Mouse (Mus musculus) embryo, embryonic 11.5 days (tissue): ENCODE measurements around the gene Lhx6.
"Not testable (repeated sequence)": the region's sequence is repeated elsewhere in the genome, so short reads cannot be mapped to it uniquely, and the experiment has no call there.

Source experiments
- DNase-seq: peaks from one replicate; pipeline ENCODE4 v3.0.0-alpha.2; 2012; ENCODE audit warnings: low read depth, low spot score

Gene Lhx6

DNA sequence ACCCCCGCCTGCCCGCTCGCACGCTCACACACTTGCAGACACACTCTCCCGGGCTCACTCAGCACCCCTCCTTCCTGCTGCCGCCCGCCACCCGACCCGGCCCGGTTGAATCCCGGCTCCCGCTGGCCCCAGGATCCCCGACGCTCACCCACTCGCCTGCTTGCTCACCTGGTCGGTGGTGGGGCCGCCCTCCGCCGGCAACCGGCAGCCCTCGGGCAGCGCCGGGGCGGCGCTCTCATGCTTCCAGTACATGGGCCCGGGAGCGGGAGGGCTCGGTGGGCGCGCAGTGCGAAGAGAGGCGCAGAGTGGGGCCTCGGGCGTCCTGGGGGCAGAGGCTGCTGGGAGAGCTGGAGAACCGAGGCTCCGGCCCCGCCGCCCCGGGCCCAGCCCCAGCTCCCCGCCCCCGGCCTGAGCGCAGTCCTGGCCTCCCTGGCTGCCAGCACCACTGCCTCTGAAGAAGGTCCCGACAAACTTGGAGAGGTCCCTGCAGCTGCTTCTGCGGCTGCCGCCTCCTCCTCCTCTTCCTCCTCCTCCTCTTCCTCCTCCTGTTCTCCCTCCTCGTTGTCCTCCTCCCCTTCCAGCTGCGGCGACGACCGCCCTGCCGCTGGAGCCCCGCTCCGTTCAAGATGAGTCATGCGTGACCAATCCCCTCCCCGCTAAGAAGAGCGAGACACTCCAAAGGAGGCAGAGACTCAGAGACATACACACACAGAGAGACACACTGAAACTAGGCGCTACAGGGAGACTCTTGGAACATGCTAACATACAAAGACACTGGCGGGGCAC is at the start of gene Lhx6:
Gene Lhx6, minus strand, starts transcription at position 453 of the 786 bp plus-strand sequence.
- no peak for DNase-seq

DNA sequence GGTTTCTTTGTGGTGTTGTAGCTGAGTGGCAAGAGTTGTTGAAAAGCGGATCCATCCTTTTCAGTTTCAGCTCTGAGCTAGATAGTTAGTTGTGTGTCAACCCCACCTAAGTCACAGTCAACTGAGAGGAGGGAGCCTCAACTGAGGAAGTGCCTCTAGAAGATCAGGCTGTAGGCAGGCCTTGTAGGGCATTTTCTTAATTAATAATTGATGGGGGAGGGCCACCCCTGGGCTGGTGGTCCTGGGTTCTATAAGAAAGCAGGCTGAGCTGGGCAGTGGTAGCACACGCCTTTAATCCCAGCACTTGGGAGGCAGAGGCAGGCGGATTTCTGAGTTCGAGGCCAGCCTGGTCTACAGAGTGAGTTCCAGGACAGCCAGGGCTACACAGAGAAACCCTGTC is 47.2 kb upstream of the Lhx6 start:
- not testable (repeated sequence) for DNase-seq

- no peak for DNase-seq
These were observed 43.7 kb upstream of the Lhx6 start for GRCm38 (mm10) chr2:36148876-36149365.

- no peak for DNase-seq
These were observed 33.9 kb upstream of the Lhx6 start for GRCm38 (mm10) chr2:36139096-36139495.

GRCm38 (mm10) chr2:36136300-36136941 is 31.2 kb upstream of the Lhx6 start, which contains the start of the genes Mrrf and Rbm18:
TSS of gene Mrrf (plus strand) at chr2:36136389.
TSS of gene Rbm18 (minus strand) at chr2:36136773.
- DNase-seq, result peak; percentile 85

GRCm38 (mm10) chr2:36135887-36136286 is 30.7 kb upstream of the Lhx6 start:
- DNase-seq, result no peak

DNA sequence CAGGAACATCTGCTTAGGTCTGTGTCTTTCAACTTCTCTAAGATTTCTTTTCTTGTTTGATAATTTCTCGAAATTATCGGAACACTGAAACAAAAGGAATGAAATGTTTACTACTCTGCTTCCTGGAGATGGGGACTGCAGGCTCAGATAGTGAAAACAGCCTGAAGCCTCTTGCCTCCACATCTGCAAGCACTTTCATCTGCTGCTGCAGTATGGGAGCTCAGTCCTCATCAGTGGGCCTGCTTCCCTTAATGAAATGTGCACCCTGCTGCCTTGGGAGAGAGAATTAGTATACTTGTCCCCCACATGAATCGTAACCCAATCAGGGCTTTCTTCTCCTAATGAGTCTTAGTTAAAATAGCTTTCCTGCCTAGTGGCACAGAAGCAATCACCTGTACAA is 23.8 kb upstream of the Lhx6 start:
- no peak for DNase-seq

GRCm38 (mm10) chr2:36127973-36128372 is 22.8 kb upstream of the Lhx6 start:
- DNase-seq, result no peak

GRCm38 (mm10) chr2:36126795-36127429 is 21.7 kb upstream of the Lhx6 start:
- DNase-seq, result no peak

DNA sequence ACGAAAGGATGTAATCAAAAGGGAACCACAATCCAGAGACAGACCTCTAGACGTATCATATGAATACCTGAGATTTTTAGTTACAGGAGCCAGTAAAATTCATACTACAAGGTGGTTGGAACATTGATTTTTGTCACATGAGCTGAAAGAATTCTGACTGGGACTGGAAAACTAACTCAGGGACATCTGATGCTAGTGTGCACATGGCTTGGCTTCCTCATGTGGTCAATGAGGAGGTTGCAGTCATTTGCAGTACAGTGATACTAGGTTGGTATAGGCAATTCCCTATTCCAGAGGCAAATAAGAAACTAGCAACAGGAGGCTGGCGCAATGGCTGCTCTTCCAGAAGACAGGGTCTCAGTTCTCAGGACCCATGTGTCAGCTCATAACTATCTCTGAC is 7.4 kb upstream of the Lhx6 start:
- no peak for DNase-seq

DNA sequence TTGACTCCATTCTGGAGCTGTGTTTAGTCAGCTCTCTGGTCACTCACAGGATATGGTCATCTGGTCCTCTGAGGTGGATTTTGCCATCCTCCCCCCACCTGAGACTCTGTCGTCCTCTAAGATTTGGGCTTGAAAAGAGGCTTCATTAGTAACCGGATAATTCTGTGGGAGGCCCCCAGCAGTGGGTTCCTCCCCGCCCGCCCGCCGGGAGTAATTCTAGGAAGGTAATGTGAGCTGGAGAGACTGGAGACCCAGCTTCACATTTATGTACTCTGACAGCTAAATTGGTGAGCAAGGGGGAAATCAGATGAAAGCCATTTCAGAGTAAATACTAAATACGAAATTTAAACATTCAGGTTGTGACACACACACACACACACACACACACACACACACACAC is 3.4 kb upstream of the Lhx6 start:
- DNase-seq, result no peak

DNA sequence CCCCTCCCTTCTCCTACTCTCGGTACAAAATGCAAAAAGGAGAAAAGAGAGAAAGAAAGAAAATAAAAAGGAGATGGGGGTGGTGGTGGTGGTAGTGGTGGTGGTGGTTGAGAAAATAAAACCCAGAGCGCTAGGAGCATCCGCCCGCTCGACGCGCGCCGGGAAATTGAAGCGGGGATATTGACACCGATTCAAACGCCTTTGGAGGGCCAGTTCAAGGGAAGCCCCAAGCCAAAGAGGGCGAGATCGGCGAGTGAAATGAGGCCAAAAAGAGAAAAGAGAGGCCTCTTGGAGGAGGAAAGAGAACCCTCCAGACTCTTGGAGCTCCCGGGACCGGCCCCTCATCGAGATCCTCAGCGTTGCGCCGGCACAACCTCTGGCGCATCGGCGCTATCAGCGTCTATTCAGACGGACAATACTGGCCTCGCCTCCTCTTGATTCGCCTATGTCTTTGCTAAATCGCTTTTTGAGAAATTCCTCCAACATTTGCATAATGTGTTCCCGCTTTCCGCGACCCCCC is 712 bp downstream of the Lhx6 start:
- DNase-seq, result no peak

GRCm38 (mm10) chr2:36103555-36104367 is 1.4 kb downstream of the Lhx6 start:
- no peak for DNase-seq

GRCm38 (mm10) chr2:36103069-36103554 is 2.1 kb downstream of the Lhx6 start:
- DNase-seq, result no peak

DNA sequence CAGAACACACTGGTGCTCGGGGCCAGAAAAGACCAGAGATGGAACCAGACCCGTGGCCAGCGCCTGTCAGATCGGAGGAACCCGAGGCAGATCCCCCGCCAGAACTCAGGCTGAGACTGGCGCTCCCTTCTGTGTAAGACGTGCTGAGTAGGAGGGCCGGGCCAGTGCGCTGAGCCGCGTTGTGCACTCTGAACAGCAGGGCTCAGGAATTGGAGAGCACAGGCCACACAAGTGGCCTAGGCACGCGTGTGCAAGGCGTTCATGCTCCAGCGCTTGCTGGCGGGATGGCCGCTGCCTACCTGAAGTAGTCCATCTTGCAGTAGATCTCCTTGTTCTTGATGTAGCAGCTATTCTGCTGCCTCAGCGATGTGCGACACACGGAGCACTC is 2.7 kb downstream of the Lhx6 start:
- DNase-seq, result no peak

DNA sequence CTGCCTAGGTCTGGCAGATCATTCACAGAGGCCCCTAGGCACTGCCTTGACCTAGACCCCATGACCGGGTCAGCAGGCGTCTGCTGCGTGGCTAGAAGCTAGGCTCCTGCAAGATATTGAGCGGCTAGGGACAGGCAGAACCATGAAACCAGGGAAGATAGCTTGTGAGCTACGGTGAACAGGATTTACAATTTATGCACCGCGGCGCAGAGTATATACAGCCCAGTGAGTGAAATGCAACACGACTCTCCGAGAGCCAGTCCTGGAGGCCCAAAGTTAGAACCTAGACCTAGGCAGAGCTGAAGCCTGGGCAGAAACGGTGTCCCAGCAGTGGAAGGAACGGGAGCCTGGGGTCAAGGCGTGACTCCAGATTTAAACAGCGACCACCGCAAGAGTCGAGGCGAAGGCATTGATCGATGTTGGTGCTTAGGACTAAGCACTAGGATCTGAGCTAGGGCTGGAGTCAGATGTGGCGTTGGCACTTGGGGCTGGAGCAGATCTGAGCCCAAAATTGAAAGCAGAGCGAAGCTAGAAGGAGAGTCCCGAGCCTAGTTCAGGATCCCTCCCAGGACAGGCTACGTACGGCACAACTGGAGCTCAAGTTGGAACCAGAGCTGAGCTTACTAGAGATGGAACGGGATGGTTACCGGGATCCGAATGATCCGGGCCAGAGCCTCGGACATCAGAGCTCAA is 3.2 kb downstream of the Lhx6 start:
- DNase-seq, result no peak

GRCm38 (mm10) chr2:36099739-36100138 is 5.5 kb downstream of the Lhx6 start:
- DNase-seq, result no peak

- no peak for DNase-seq
These were observed 7.2 kb downstream of the Lhx6 start for GRCm38 (mm10) chr2:36098021-36098420.

- no peak for DNase-seq
These were observed 7.9 kb downstream of the Lhx6 start for GRCm38 (mm10) chr2:36097129-36097815.

DNA sequence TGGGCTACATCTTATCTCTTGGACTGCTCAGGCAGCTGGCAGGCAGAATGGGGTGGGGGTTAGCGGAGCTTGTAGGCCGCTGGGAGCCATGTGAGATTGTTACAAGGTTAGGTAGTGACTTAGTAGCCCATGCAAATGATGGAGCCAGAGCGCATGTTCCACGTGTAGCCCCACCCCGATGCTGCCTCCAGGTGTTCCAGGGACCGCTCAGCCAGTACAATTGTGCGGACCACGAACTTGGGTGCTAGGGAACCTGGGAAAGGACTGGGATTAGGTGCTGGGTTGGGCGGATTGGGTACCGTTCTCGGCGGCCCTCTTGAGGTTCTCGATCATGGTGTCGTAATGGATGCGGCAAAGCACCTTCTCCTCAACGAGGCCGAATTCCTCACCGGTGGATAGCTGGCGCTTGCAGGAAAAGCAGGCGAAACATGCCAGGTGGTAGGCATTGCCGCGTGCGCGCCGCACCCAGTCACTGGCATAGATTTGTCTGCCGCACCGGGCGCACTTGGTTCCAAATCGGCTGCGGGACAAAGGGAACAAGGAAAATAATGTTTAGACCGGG is 11.2 kb downstream of the Lhx6 start:
- DNase-seq, result no peak
